Mouse (Mus musculus): ENCODE measurements around the gene Ankrd23.

Ankrd23 gene

GRCm38 (mm10) chr1:36562388-36562787 lies 25.7 kb upstream of the Ankrd23 start:
- DNase-seq: no peak

GRCm38 (mm10) chr1:36560903-36561302 lies 24.2 kb upstream of the Ankrd23 start:
- peak; percentile 68 to 85 for DNase-seq

GRCm38 (mm10) chr1:36559888-36560287 lies 23.2 kb upstream of the Ankrd23 start:
- DNase-seq: no peak

GRCm38 (mm10) chr1:36559256-36559655 lies 22.6 kb upstream of the Ankrd23 start:
- DNase-seq: peak in 1 of 2 experiments; percentile 45

- peak; percentile 75 to 87 for DNase-seq
Measured at GRCm38 (mm10) chr1:36558031-36558993, 21.6 kb upstream of the Ankrd23 start, which contains the start of gene Sema4c. TSS of gene Sema4c (minus strand) at chr1:36558349.

- peak; percentile 87 to 92 for DNase-seq
Measured at GRCm38 (mm10) chr1:36557457-36558011, 20.9 kb upstream of the Ankrd23 start.

- peak; percentile 91 to 93 for DNase-seq
Measured at GRCm38 (mm10) chr1:36556553-36557456, 20.1 kb upstream of the Ankrd23 start.

- DNase-seq: peak in 1 of 2 experiments; percentile 31
Measured at GRCm38 (mm10) chr1:36555798-36556395, 19.2 kb upstream of the Ankrd23 start.

GRCm38 (mm10) chr1:36554633-36555399 lies 18.1 kb upstream of the Ankrd23 start:
- DNase-seq: peak; percentile 57 to 83

GRCm38 (mm10) chr1:36552506-36552905 lies 15.8 kb upstream of the Ankrd23 start:
- no peak for DNase-seq

- no peak for DNase-seq
Measured at GRCm38 (mm10) chr1:36551904-36552303, 15.2 kb upstream of the Ankrd23 start.

- no peak for DNase-seq
Measured at GRCm38 (mm10) chr1:36550075-36550863, 13.6 kb upstream of the Ankrd23 start.

- no peak for DNase-seq
Measured at GRCm38 (mm10) chr1:36549491-36549890, 12.8 kb upstream of the Ankrd23 start.

- no peak for DNase-seq
Measured at GRCm38 (mm10) chr1:36548771-36549170, 12.1 kb upstream of the Ankrd23 start.

- DNase-seq: peak; percentile 69 to 74
Measured at GRCm38 (mm10) chr1:36547981-36548598, 11.4 kb upstream of the Ankrd23 start.

- DNase-seq: peak; percentile 99
Measured at GRCm38 (mm10) chr1:36546888-36547471, 10.3 kb upstream of the Ankrd23 start, which contains the start of gene Ankrd39. TSS of gene Ankrd39 (minus strand) at chr1:36547445.

- DNase-seq: peak in 1 of 2 experiments; percentile 46
Measured at GRCm38 (mm10) chr1:36545845-36546600, 9.3 kb upstream of the Ankrd23 start.

- DNase-seq: no peak
Measured at GRCm38 (mm10) chr1:36545382-36545781, 8.7 kb upstream of the Ankrd23 start.

GRCm38 (mm10) chr1:36542925-36543324 lies 6.2 kb upstream of the Ankrd23 start:
- no peak for DNase-seq
